Mouse (Mus musculus): Measurements from ENCODE around the gene Slc43a3. TPM values are rescaled to one million over a fixed set of nuclear protein-coding genes. Genes with fewer than 3 reads are reported as not detected.

The Slc43a3 gene
- total RNA-seq, 2 experiments from 2014 or later, result 56.3 to 69.7 TPM

GRCm38 (mm10) chr2:84980188-84980587 is 43.8 kb downstream of the Slc43a3 start, which contains the start of gene Prg2:
Gene Prg2, plus strand, starts transcription at chr2:84980461.
- no peak for DNase-seq

- DNase-seq, result no peak
Measured at GRCm38 (mm10) chr2:84987930-84988329, 51.6 kb downstream of the Slc43a3 start, which contains the start of gene Prg3. Gene Prg3, plus strand, starts transcription at chr2:84988215.

- no peak for DNase-seq
Measured at GRCm38 (mm10) chr2:84996376-84996775, 60.0 kb downstream of the Slc43a3 start.

- DNase-seq, result no peak
Measured at GRCm38 (mm10) chr2:84999486-85000181, 63.3 kb downstream of the Slc43a3 start.

GRCm38 (mm10) chr2:85001497-85001896 is 65.1 kb downstream of the Slc43a3 start:
- no peak for DNase-seq

GRCm38 (mm10) chr2:85002575-85002974 is 66.2 kb downstream of the Slc43a3 start:
- DNase-seq, result no peak

GRCm38 (mm10) chr2:85004341-85004740 is 68.0 kb downstream of the Slc43a3 start:
- no peak for DNase-seq

GRCm38 (mm10) chr2:85006600-85006999 is 70.2 kb downstream of the Slc43a3 start:
- no peak for DNase-seq

- DNase-seq, result peak; percentile 19
Measured at GRCm38 (mm10) chr2:85007729-85008128, 71.3 kb downstream of the Slc43a3 start.

Small RNA genes within 50 kb of the gene (microRNA-seq; reads per million reads assigned to microRNA genes)
- not detected for gene Gm24332

Other genes starting within 250 kb of the Slc43a3 start
- gene Zdhhc5, start 221.4 kb upstream of the Slc43a3 start, total RNA-seq (2021), result 10 to 100 TPM; 48.9 to 49.5 TPM
- 10 to 100 TPM; 15.5 to 15.9 TPM for gene Clp1, start 209.2 kb upstream of the Slc43a3 start, total RNA-seq (2021)
- 1 to 10 TPM; 4.2 to 7.9 TPM for gene Ypel4, start 202.5 kb upstream of the Slc43a3 start, total RNA-seq (2021)
- gene Gm19426, start 192.9 kb upstream of the Slc43a3 start, total RNA-seq (2021), result 1 to 10 TPM; 3.1 to 7.9 TPM
- 100 to 1,000 TPM in 1 of 2 experiments, 10 to 100 TPM in 1; 79.2 to 110 TPM for gene Serping1, start 161.1 kb upstream of the Slc43a3 start, total RNA-seq (2021)
- 10 to 100 TPM; 29.5 to 31.3 TPM for gene Ube2l6, start 137.8 kb upstream of the Slc43a3 start, total RNA-seq (2021)
- gene Smtnl1, start 113.9 kb upstream of the Slc43a3 start, total RNA-seq (2021), result 10 to 100 TPM in 1 of 2 experiments, 1 to 10 TPM in 1; 3.8 to 21.0 TPM
- gene Timm10, start 109.6 kb upstream of the Slc43a3 start, total RNA-seq (2021), result 10 to 100 TPM; 66.0 to 69.7 TPM
- 1 to 10 TPM; 7.9 to 8.0 TPM for gene Slc43a1, start 97.7 kb upstream of the Slc43a3 start, total RNA-seq (2021)
- gene Rtn4rl2, start 49.9 kb upstream of the Slc43a3 start, total RNA-seq (2021), result 1 to 10 TPM; 1.3 to 2.1 TPM
- gene Prg2, start 43.9 kb downstream of the Slc43a3 start, total RNA-seq (2021), result 10 to 100 TPM in 1 of 2 experiments, 1 to 10 TPM in 1; 5.4 to 14.4 TPM
- under 1 TPM; 0.48 to 0.73 TPM for gene Prg3, start 51.6 kb downstream of the Slc43a3 start, total RNA-seq (2021)
- gene Ssrp1, start 100.7 kb downstream of the Slc43a3 start, total RNA-seq (2021), result 100 to 1,000 TPM; 111 to 125 TPM
- 1 to 10 TPM in 1 of 2 experiments, under 1 TPM in 1; 0.66 to 1.0 TPM for gene P2rx3, start 100.9 kb downstream of the Slc43a3 start, total RNA-seq (2021)
- gene Tnks1bp1, start 111.4 kb downstream of the Slc43a3 start, total RNA-seq (2021), result 100 to 1,000 TPM; 102 to 111 TPM
- gene Aplnr, start 199.6 kb downstream of the Slc43a3 start, total RNA-seq (2021), result 100 to 1,000 TPM in 1 of 2 experiments, 10 to 100 TPM in 1; 77.0 to 167 TPM

All from adrenal gland, postnatal 10 days (tissue).